Mouse (Mus musculus): ENCODE measurements at regions not wholly inside any gene's neighbourhood (a gene's known extent, or its start where the extent isn't known, plus 50 kb on each side); places are given as distances from the start of the nearest gene placed in this dataset.

GRCm38 (mm10) chrX:107577501-107577900 lies 90.3 kb upstream of the Tbx22 start:
- DNase-seq (ENCODE audit: low spot score in 2 of 2), result peak in 1 of 2 experiments; percentile 6
